Mouse (Mus musculus): ENCODE data around the gene Pcdh7.

Pcdh7 gene

GRCm38 (mm10) chr5:57907218-57907617, 189.5 kb downstream of the Pcdh7 start:
- no peak for DNase-seq (ENCODE audit: low spot score in 2 of 2)

GRCm38 (mm10) chr5:57921140-57921539, 203.4 kb downstream of the Pcdh7 start:
- no peak for DNase-seq (ENCODE audit: low spot score in 2 of 2)

GRCm38 (mm10) chr5:57931331-57931730, 213.6 kb downstream of the Pcdh7 start:
- DNase-seq (ENCODE audit: low spot score in 2 of 2), result no peak

GRCm38 (mm10) chr5:57931738-57932137, 214.0 kb downstream of the Pcdh7 start:
- DNase-seq (ENCODE audit: low spot score in 2 of 2), result no peak

- DNase-seq (ENCODE audit: low spot score in 2 of 2), result no peak
Observed at GRCm38 (mm10) chr5:57934666-57935065, 216.9 kb downstream of the Pcdh7 start.

- no peak for DNase-seq (ENCODE audit: low spot score in 2 of 2)
Observed at GRCm38 (mm10) chr5:57940457-57940856, 222.7 kb downstream of the Pcdh7 start.

GRCm38 (mm10) chr5:57943176-57943575, 225.4 kb downstream of the Pcdh7 start:
- no peak for DNase-seq (ENCODE audit: low spot score in 2 of 2)

GRCm38 (mm10) chr5:57943611-57944010, 225.8 kb downstream of the Pcdh7 start:
- no peak for DNase-seq (ENCODE audit: low spot score in 2 of 2)

GRCm38 (mm10) chr5:57945419-57945818, 227.7 kb downstream of the Pcdh7 start:
- no peak for DNase-seq (ENCODE audit: low spot score in 2 of 2)

- no peak for DNase-seq (ENCODE audit: low spot score in 2 of 2)
Observed at GRCm38 (mm10) chr5:57959317-57959716, 241.6 kb downstream of the Pcdh7 start.

GRCm38 (mm10) chr5:57963792-57964191, 246.0 kb downstream of the Pcdh7 start:
- DNase-seq (ENCODE audit: low spot score in 2 of 2), result no peak

GRCm38 (mm10) chr5:57964201-57964600, 246.4 kb downstream of the Pcdh7 start:
- no peak for DNase-seq (ENCODE audit: low spot score in 2 of 2)

GRCm38 (mm10) chr5:57993584-57993983, 275.8 kb downstream of the Pcdh7 start:
- no peak for DNase-seq (ENCODE audit: low spot score in 2 of 2)

- no peak for DNase-seq (ENCODE audit: low spot score in 2 of 2)
Observed at GRCm38 (mm10) chr5:58021331-58021730, 303.6 kb downstream of the Pcdh7 start.

GRCm38 (mm10) chr5:58025123-58025522, 307.4 kb downstream of the Pcdh7 start:
- DNase-seq (ENCODE audit: low spot score in 2 of 2), result no peak

GRCm38 (mm10) chr5:58025759-58026158, 308.0 kb downstream of the Pcdh7 start:
- no peak for DNase-seq (ENCODE audit: low spot score in 2 of 2)

- DNase-seq (ENCODE audit: low spot score in 2 of 2), result no peak
Observed at GRCm38 (mm10) chr5:58039875-58040274, 322.1 kb downstream of the Pcdh7 start.

- no peak for DNase-seq (ENCODE audit: low spot score in 2 of 2)
Observed at GRCm38 (mm10) chr5:58044216-58044615, 326.4 kb downstream of the Pcdh7 start.

GRCm38 (mm10) chr5:58081054-58081453, 363.3 kb downstream of the Pcdh7 start:
- no peak for DNase-seq (ENCODE audit: low spot score in 2 of 2)

GRCm38 (mm10) chr5:58082230-58082629, 364.5 kb downstream of the Pcdh7 start:
- DNase-seq (ENCODE audit: low spot score in 2 of 2), result no peak

GRCm38 (mm10) chr5:58083056-58083455, 365.3 kb downstream of the Pcdh7 start:
- DNase-seq (ENCODE audit: low spot score in 2 of 2), result no peak

GRCm38 (mm10) chr5:58083972-58084371, 366.2 kb downstream of the Pcdh7 start:
- DNase-seq (ENCODE audit: low spot score in 2 of 2), result no peak

GRCm38 (mm10) chr5:58108665-58109364, 391.0 kb downstream of the Pcdh7 start:
- DNase-seq (ENCODE audit: low spot score in 2 of 2), result no peak

GRCm38 (mm10) chr5:58116096-58116495, 398.3 kb downstream of the Pcdh7 start:
- no peak for DNase-seq (ENCODE audit: low spot score in 2 of 2)

Data from urinary bladder, postnatal 4 days (tissue).